Mouse (Mus musculus) macrophage (primary cell): ENCODE results near the gene Cdc6. TPM values are rescaled to one million over a fixed set of nuclear protein-coding genes. Genes with fewer than 3 reads are reported as not detected.
A peak's percentile ranks its signal among the peaks of the same experiment; 100 is the strongest.

Experiments
- H3K27ac ChIP-seq: fragments of 350-480 bp; formaldehyde crosslinking; 2 replicates; pipeline ENCODE4 v1.9.0; 2021
- H3K36me3 ChIP-seq: fragments of 350-480 bp; formaldehyde crosslinking; 2 replicates; pipeline ENCODE4 v1.9.0; 2021; ENCODE audit errors: inconsistent target
- H3K4me3 ChIP-seq: fragments of 350-480 bp; formaldehyde crosslinking; 2 replicates; pipeline ENCODE4 v1.9.0; 2021; ENCODE audit errors: inconsistent target
- H3K79me2 ChIP-seq: fragments of 350-480 bp; formaldehyde crosslinking; 2 replicates; pipeline ENCODE4 v1.9.0; 2021; ENCODE audit errors: inconsistent target
- WGBS: methylation state at CpG from one replicate; pipeline ENCODE4 v1.1.7; 2026; ENCODE audit warnings: inconsistent platforms; ENCODE audit not compliant: missing documents; 5-methylcytosine and 5-hydroxymethylcytosine counted together
- polyA plus RNA-seq: library from polyadenylated mRNA; stranded (reverse); fragments of 250-400 nt; gene quantifications from 3 replicates; pipeline ENCODE4 v1.2.4, GENCODE M21; 2018; ENCODE audit warnings: inconsistent platforms
- total RNA-seq, 78 experiments: library from RNA; depleted of rRNA; stranded (reverse); fragments of 250-400 nt; gene quantifications; 1 replicate in 9 of 78; 2 replicates in 24 of 78; 3 replicates in 43 of 78; 4 replicates in 2 of 78; pipeline ENCODE4 v1.2.4; 2018; ENCODE audit warnings: inconsistent platforms in 56 of 78

Gene Cdc6
- 1 to 10 TPM in 20 of 26 experiments, under 1 TPM in 6; 0.25 to 5.5 (median 2.3) TPM for total RNA-seq (2018; cell fraction: chromatin; rRNA removed)
- 1 to 10 TPM in 22 of 26 experiments, under 1 TPM in 4; 0.57 to 2.4 (median 1.4) TPM for total RNA-seq (2018; cell fraction: cytosol; rRNA removed)
- 10 to 100 TPM in 1 of 26 experiments, 1 to 10 TPM in 23, under 1 TPM in 2; 0.58 to 22.6 (median 1.7) TPM for total RNA-seq (2018; cell fraction: nucleus; rRNA removed)
- 0.70 to 13.4 TPM (median 2.2 TPM) in 3 replicates for polyA plus RNA-seq

GRCm38 (mm10) chr11:98907437-98908173 is at the start of gene Cdc6:
Gene Cdc6, plus strand, starts transcription at chr11:98907801.
- 0 out of 2 replicates have a peak, but pooled peaks cover 6% of the 10 kb centered on the region for H3K36me3 ChIP-seq
- H3K79me2 ChIP-seq = peaks cover 15% of the 10 kb centered on the region
- under 1% methylated on average over 49 of the region's 49 CpGs for WGBS
- H3K27ac ChIP-seq = peak within 1 kb of the TSS; percentile 66
- peak within 1 kb of the TSS; percentile 80 for H3K4me3 ChIP-seq

DNA sequence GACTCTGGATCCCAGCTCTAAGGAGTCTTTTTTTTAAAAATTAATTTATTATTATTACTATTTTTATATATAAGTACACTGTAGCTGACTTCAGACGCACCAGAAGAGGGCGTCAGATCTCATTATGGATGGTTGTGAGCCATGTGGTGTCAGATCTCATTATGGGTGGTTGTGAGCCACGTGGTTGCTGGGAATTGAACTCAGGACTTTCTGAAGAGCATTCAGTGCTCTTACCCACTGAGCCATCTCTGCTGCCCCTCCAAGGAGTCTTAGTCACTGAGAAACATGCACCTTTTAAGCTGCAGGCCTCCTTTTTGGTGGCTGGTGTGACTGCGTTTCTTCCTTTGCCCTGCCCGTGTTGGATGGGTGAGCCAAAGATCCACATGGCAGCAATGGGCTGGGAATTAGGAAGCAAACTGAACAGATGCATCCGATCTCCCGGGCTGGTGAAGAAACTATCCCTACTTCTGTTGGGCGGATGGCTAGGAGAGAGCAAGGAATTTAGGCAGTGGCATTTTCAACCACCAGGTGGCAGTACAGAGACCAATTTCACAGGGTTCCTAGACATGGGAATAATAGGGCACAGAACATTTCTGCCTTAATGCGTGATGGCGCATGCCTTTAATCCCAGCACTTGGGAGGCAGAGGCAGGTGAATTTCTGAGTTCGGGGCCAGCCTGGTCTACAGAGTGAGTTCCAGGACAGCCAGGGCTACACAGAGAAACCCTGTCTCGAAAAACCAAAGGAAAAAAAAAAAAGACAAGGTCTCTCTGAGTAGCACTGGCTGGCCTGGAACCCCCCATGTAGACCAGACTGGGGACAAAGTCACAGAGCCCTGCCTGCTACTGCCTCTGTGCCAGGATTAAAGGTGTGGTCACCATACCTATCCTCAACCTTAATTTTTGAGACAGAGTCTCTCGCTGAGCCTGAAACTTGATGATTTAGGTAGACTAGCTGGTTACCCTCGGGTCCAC is 48.6 kb upstream of the Cdc6 start:
- Histone ChIP-seq H3K79me2 (peaks cover 4% of the 10 kb centered on the region), H3K27ac (no peak overlapping the region), H3K36me3 (no peaks in the 10 kb centered on the region), H3K4me3 (no peak overlapping the region)
- WGBS = 41% methylated on average over 12 of the region's 14 CpGs

DNA sequence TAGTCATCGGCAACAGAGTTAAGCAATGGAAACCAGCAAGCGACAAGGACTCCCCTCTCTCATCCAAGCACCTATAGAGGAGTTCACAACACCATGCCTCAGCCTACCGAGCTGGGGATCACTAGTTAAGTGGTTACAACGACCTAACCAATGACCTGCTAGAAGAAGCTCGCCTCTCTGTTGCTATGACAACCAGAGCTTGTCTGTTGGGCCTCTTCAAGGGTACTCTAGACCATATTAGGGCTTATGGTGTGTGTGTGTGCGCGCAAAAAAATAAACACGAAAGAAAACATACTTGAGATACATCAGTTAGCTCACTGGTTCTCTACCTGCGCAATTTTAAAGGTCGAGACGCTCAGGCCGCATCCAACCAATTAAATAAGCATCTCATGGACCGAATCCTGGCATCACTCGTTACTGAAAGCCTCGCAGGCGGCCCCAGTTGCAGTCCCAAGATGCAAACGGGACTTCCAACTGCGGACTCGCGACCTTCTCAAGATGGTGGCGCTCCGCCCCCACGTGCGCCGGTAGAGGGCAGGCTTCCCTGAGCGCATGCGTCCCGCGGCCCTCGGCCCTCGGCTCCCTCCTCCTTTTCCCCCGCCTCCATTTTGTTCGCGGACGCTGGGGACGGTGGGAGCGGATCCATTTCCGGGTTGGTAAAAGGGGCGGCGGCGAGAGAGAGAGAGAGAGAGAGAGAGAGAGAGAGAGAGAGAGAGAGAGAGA is 44.4 kb upstream of the Cdc6 start, which contains the start of gene Wipf2:
TSS of gene Wipf2 (plus strand) at position 611 of the 723 bp plus-strand sequence.
- 12% methylated on average over 33 of the region's 41 CpGs for WGBS
- Histone ChIP-seq H3K4me3 (peak within 1 kb of the TSS; percentile 76), H3K36me3 (peaks cover 9% of the 10 kb centered on the region; the same call in 1 of the 2 replicates), H3K79me2 (peaks cover 45% of the 10 kb centered on the region), H3K27ac (peak within 1 kb of the TSS; percentile 27; the same call in 1 of the 2 replicates)

GRCm38 (mm10) chr11:98863751-98864429 is 43.7 kb upstream of the Cdc6 start:
- peaks cover 9% of the 10 kb centered on the region; the same call in 1 of the 2 replicates for H3K36me3 ChIP-seq
- H3K4me3 ChIP-seq = peak overlapping the region; percentile 76
- peak overlapping the region; percentile 27; the same call in 1 of the 2 replicates for H3K27ac ChIP-seq
- H3K79me2 ChIP-seq = peaks cover 52% of the 10 kb centered on the region
- WGBS = 1% methylated on average over 33 of the region's 39 CpGs

DNA sequence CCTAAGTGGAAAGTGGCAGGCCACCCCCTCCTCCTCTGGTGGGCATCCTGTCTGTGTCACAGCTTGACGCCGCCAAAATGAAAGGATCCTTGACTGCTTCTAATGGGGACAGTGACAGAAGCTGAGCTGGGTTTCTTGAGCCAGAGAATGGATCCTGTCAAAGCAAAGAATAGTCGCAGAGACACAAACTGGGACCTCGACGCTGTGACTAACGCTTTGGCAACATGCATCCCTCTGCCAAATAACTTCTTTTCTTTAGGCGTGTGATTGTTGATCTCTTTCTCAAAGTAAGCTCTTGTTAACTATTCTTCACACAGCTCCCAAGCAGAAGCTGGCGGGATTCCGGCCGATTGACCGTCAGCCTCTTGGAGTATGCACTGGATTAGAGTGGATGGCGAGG is 40.3 kb upstream of the Cdc6 start:
- Histone ChIP-seq H3K4me3 (no peak overlapping the region), H3K36me3 (peaks cover 9% of the 10 kb centered on the region; the same call in 1 of the 2 replicates), H3K27ac (no peak overlapping the region), H3K79me2 (peaks cover 84% of the 10 kb centered on the region)
- WGBS = 94% methylated on average over 12 of the region's 12 CpGs

DNA sequence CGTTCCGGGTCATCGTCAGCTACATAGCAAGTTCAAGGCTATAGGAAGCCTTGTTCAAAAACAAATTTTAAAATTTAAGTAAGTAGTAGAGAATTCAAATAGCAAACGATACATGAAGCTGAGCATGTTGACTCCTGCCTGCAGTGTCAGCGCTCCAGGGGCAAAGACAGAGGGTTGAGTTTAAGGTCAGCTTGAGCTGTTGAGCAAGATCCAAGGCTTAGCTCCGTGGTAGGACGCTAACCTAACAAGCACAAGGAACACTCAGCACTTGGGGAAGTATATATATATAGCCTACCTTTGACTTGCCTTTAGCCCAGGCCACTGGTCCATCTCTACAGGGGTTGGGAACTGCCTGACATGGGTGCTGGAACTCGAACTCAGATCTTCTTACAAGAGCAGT is 37.7 kb upstream of the Cdc6 start:
- Histone ChIP-seq H3K36me3 (peaks cover 9% of the 10 kb centered on the region; the same call in 1 of the 2 replicates), H3K79me2 (peaks cover 98% of the 10 kb centered on the region), H3K4me3 (no peak overlapping the region), H3K27ac (no peak overlapping the region)
- WGBS = 79% methylated on average over 8 of the region's 8 CpGs

DNA sequence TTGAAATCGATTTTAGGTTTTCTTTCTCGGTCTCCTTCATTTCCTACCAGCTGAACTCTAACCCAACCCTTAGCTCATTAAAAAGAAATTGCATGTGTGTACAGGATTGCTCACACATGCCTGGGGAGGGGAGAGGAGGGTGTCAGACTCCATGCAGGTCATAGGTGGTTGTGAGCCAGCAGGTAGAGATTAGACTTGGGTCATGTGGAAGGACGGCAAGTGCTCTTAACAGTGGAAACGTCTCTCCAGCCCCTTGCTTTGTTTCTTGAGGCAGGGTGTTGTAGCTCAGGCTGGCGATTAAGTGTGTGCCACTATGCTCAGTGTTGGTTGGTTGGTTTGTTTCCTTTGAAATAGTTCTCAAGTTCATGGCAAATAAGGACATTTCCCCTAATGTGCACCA is 36.8 kb upstream of the Cdc6 start:
- Histone ChIP-seq H3K4me3 (no peak overlapping the region), H3K79me2 (peaks cover 98% of the 10 kb centered on the region), H3K36me3 (peaks cover 9% of the 10 kb centered on the region; the same call in 1 of the 2 replicates), H3K27ac (no peak overlapping the region)
- 93% methylated on average over 5 of the region's 5 CpGs for WGBS

GRCm38 (mm10) chr11:98871416-98871815 is 36.2 kb upstream of the Cdc6 start:
- peaks cover 98% of the 10 kb centered on the region for H3K79me2 ChIP-seq
- no peak overlapping the region for H3K4me3 ChIP-seq
- H3K27ac ChIP-seq = no peak overlapping the region
- H3K36me3 ChIP-seq = peaks cover 9% of the 10 kb centered on the region; the same call in 1 of the 2 replicates
- WGBS = 89% methylated on average over 4 of the region's 4 CpGs

DNA sequence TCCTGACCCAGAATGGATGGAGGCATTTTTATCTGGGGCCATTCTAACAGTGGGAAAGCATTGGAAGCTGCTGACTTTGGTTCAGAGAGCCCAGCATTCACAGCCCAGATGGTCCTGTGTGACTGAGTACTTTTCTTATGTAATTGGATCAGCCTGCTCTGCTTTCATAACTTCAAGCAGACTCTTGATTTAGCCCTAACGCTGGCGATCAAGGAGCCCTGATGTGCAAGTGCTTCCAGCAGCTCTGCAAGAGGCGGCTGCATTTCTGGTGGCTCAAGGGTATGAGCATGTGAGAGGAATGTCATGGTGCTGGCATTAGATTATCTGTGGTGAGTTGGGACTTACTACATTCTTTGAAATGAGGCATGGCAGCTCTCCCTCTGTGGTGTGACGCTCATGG is 35.6 kb upstream of the Cdc6 start:
- Histone ChIP-seq H3K36me3 (peaks cover 9% of the 10 kb centered on the region; the same call in 1 of the 2 replicates), H3K4me3 (no peak overlapping the region), H3K27ac (no peak overlapping the region), H3K79me2 (peaks cover 98% of the 10 kb centered on the region)
- 90% methylated on average over 4 of the region's 4 CpGs for WGBS

GRCm38 (mm10) chr11:98873900-98874299 is 33.7 kb upstream of the Cdc6 start:
- Histone ChIP-seq H3K79me2 (peaks cover 98% of the 10 kb centered on the region), H3K4me3 (no peak overlapping the region), H3K36me3 (no peaks in the 10 kb centered on the region), H3K27ac (no peak overlapping the region)
- WGBS = 84% methylated on average over 9 of the region's 9 CpGs

- Histone ChIP-seq H3K4me3 (no peak overlapping the region), H3K27ac (no peak overlapping the region), H3K36me3 (no peaks in the 10 kb centered on the region; the same call in 1 of the 2 replicates), H3K79me2 (peaks cover 97% of the 10 kb centered on the region)
- WGBS = 90% methylated on average over 9 of the region's 9 CpGs
Observed at GRCm38 (mm10) chr11:98877001-98877400, 30.6 kb upstream of the Cdc6 start.

GRCm38 (mm10) chr11:98887703-98888102 is 19.9 kb upstream of the Cdc6 start:
- Histone ChIP-seq H3K79me2 (peaks cover 18% of the 10 kb centered on the region), H3K27ac (no peak overlapping the region), H3K4me3 (no peak overlapping the region), H3K36me3 (peaks cover 61% of the 10 kb centered on the region)
- 98% methylated on average over 3 of the region's 3 CpGs for WGBS

- 49% methylated on average over 4 of the region's 4 CpGs for WGBS
- no peak overlapping the region for H3K4me3 ChIP-seq
- H3K27ac ChIP-seq = peak overlapping the region; percentile 13; the same call in 1 of the 2 replicates
- peaks cover 75% of the 10 kb centered on the region for H3K36me3 ChIP-seq
- H3K79me2 ChIP-seq = peaks cover 5% of the 10 kb centered on the region; the same call in 1 of the 2 replicates
Observed at GRCm38 (mm10) chr11:98889077-98889476, 18.5 kb upstream of the Cdc6 start.
